Mouse (Mus musculus) C2C12 (cell line): Measurements from ENCODE around the gene Muc1.

ENCODE experiments used
- CTCF ChIP-seq: IDR thresholded peaks from one replicate; pipeline ENCODE4 v1.5.1; 2011; ENCODE audit not compliant: control insufficient read depth, insufficient read depth, insufficient read length
- MAX ChIP-seq: IDR thresholded peaks from one replicate; pipeline ENCODE4 v1.6.1; 2011; ENCODE audit warnings: mild to moderate bottlenecking, control low read depth
- USF1 ChIP-seq: IDR thresholded peaks from one replicate; pipeline ENCODE4 v1.6.1; 2011; ENCODE audit warnings: low read depth, mild to moderate bottlenecking, control low read depth, moderate library complexity

GRCm38 (mm10) chr3:89236516-89236915, 7.7 kb downstream of the Muc1 start:
- TF ChIP-seq CTCF (no peak), MAX (no peak), USF1 (no peak)
